Mouse (Mus musculus): ENCODE results near the gene Espn. TPM values are rescaled to one million over a fixed set of nuclear protein-coding genes. Genes with fewer than 3 reads are reported as not detected.

The Espn gene
- total and polyA plus RNA-seq, 3 experiments: 1.7 to 8.3 (median 2.3) TPM

GRCm38 (mm10) chr4:152146033-152146827 is 5.9 kb downstream of the Espn start:
- no peak for DNase-seq

DNA sequence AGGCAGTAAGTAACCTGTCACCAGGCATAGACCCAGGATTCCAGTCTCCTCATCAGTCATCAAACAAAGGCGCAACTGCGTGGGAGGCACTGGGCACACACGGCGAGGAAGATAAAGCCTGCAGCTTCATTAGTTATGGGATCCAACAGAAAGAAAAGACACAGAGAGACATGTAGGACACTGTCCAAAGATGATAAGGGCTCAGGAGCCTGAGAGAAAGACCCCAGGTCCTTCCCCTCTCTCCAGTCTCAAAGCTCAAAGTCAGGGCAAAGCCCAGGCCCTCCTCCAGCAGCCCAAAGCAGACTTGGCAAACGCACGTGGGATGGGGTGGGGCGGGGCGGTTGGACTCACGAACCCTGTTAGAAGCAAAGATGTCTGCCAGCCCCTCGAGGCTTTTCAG is 6.7 kb downstream of the Espn start:
- no peak for DNase-seq

GRCm38 (mm10) chr4:152143632-152144031 is 8.5 kb downstream of the Espn start:
- DNase-seq: no peak

DNA sequence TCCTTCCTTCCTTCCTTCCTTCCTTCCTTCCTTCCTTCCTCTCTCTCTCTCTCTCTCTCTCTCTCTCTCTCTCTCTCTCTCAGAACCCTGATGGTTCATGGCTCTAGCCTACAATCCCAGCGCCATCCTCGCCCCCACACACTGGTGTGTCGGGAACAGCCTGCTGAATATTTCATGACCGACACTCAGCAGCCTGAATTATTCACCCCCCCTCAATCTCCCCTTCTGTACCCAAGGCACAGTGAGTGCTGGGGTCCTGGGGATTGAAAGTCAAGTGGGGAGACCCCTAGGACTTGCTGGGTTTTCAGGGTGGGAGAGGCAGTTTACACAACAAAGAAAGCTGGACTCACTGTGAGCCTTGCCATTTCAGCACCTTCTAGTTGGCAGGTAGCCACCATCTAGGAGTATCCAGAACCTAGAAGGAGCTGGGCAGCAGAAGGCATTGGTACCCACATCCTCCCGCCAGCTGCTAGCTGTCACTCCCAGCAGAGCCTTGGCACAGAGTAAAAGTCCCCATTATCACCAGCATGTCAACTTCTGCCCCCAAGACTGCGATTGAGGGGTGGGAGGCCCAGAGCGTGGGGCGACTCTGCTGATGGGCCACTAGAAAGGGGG is 10.5 kb downstream of the Espn start:
- DNase-seq: no peak

DNA sequence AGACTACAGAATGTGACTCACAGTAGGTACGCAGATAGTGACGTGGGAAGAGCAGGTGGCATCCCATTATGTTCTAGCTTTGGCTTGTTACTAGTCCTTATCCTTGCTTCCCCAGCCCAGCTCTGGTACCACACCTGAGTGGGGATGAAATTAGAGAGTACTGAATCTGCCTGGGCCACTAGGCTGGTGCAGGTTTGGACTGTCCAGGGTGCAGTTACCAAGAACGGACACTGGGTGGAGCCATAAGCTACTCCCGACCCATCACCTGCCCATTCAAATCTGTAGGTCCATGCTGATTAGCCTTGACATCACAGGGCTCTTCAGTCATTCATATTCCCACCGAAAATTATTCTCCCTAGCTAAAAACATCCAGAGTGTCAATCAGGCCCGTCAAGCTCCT is 11.7 kb downstream of the Espn start:
- DNase-seq: peak; percentile 52

DNA sequence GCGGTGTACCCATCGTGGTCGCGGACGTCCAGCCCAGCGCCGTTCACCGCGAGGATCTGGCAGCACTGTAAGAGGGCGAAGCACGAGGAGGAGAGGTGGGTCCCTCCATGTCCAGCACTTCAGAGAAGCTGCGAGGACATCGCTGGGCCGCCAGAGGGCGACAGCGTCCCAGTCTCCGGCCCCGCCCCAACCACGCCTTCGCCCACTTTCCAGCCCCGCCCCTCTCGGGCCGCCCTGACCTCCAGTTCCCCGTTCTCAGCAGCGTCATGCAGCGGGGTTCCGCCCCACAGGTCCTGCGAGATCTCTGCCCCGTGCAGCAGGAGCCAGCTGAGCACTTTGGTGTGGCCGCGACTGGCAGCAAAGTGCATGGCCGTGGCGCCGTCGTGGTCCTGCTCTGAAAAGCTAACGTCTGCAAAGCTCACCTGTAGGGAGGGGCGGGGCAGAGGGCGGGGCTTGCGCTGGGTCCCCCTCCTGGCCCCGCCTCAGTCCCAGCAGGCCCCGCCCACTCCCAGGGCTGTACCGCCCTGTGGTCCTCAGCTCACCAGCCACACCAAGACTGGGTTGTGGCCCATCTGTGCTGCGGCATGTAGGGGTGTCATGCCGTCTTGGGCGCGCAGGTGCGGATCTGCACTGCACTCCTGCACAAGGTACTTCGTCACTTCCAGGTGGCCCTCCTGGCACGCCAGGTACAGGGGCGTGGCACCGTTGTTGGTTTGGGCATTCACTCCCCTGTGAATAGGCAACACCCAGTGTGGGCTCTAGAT is 13.5 kb downstream of the Espn start:
- peak; percentile 93 for DNase-seq

- no peak for DNase-seq
Measured at GRCm38 (mm10) chr4:152136876-152137250, 15.3 kb downstream of the Espn start.

- no peak for DNase-seq
Measured at GRCm38 (mm10) chr4:152136112-152136875, 15.9 kb downstream of the Espn start.

DNA sequence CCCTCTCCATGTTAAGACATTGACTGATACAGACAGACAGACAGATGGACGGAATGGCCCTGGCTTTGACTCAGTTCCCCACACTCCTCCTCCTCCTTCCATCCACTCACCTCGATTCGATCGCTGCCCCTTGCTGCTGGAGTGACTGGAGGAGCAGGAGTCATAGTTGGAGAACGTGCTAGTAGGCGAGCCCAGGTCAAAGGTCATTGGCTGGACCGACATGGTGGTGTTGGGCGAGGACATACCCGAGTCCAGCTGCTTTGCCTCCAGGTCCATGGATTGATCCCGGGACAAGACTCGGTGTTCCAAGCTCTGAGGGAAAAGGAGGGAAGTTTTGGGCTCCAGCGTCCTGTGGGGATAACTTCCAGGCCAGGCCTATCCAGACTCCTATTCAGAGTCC is 16.8 kb downstream of the Espn start:
- no peak for DNase-seq

- no peak for DNase-seq
Measured at GRCm38 (mm10) chr4:152134507-152134906, 17.7 kb downstream of the Espn start.

DNA sequence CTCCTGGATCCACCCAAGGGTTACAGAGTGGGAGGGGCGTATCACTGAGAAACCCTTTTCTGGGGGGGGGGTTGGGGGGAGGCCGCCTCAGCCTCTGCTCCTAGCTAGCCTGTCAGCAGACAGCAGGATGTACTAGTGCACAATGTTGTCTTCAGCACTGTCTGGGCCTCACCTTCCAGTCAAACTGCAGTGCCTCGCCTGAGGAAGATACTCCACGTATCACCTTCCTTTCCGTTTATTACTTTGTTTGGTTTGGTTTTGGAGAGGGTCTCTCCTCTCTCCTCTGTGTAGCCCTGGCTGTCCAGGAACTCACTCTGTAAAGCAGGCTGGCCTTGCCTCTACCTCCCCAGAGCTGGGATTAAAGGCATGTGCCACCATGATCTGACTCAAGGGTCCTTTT is 19.0 kb downstream of the Espn start:
- DNase-seq: no peak

DNA sequence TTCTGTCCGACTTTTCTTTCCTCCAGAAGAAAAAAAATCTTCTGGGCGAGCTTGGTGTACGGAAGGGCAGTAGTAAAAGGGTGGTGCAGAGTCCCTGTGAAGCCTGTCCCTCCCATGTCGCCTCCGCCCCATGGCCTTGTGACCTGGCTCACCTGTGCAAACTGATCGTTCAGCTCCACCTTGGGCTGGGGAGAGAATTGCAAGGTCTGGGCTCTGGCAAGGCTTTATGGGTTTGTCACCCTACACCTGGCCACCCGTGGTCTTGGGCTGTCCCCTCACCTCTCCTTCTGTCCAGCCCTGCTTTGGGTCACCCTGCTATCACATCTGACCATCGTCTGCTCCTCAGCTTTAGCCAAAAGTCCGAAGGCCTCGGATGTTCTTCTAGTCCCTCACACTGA is 19.4 kb downstream of the Espn start:
- DNase-seq: no peak

DNA sequence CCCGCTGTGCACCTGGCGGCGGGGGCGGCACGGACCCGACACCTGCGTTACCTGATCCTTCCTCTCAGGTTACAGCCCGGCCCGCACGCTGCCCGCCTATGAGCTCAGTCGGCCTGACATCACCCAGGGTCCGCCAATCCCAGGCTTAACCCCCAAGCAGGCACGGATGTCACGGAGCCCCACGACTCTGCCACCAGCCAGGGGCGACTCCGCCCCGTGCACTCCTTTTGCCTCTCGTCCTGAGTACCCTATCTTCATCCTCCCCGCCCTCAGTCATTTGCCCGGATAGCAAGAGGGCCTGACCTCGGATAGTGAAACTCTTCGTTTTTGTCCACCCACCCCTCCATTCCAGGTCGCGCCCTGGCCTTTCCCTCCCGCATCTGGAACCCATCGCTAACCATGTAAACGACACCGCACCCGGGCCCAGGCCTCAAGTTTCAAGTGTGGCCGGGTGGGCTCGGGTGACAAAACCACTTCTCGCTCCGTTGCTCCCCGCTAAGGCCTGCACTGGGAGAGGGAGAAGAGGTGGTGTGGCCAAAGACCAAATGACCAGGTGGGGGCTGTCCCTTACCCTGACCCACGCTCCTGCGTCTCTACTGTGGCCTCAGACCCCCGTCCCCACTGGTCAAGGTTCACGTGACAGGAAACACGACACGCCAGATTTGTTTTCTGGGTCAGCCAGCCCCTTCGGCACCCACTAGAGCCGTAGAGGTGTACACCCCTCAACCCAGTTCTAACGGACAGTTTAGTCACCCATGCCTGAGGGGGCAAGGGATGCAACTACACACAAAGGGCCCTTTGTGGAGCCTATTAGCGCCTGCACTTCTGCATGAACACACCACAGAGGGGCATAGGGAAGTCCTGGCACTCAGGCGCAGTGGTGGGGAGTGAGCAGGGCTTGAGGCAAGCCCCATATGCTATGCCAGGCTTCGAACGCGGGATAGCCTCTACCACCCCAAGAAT is 20.1 kb downstream of the Espn start:
- DNase-seq: no peak

- peak; percentile 72 for DNase-seq
Measured at GRCm38 (mm10) chr4:152130771-152131653, 21.2 kb downstream of the Espn start.

DNA sequence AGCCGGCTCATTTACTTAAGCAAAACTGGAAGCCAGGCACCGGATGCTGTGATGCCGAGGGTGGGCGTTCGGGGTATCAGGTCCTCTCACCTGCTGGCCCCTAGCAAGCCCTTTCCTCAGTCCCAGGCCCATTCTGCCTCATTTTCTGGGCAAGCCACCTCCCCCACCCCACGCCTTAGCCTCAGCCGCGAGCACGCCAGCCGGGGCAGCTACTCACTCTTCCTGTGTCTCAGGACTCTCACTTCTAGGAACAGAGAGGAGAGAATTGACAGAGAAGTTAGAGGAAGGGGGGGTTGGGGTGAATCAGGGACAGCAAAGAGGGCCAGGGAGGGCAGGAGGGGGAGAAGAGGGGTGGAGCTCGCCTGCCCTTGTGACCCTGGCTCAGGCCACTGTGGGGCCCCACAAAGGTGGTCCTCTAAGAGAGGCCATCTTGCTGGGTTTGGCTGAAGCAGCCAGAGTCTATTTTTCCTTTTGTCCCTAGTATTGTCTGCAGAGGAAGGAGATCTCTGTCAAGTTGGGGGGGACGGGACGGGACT is 22.7 kb downstream of the Espn start:
- DNase-seq: no peak

DNA sequence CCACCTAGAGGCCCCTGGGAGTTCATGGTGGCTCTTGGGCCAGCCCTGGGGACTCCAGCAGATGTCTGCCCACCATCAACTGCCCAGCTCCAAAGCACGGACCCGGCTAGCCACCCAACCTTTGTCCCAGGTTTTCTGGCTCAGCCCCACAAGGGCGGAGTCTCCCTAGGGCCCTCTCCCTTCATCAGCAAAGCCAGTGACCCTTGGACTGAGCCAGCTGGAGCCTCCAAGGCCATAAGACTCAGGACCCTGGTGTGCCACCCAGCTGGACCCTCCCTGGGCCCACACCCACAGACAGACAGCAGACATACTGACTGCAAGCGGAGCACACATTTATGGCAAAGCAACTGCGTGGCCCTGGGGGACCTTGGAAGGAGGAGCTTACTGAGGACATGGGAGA is 23.4 kb downstream of the Espn start:
- DNase-seq: no peak

DNA sequence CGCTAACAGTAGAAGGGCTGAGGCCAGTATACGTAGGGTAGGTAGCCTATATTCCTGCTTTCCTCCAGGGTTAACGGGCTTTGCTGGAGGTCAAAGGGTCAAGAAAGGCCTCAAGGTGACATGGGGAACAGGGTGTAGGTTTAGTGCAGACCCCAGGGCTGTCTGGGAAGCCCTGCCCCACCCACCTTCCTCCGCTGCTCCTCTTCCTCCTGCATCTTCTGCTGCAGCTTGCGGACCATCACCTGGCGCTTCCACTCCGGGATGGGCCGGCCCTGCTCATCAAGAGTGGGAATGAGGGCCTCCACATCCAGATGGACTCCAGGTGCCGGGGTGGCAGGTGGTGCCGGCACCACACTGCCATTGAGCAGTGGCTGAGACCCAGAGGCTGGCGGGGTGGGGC is 24.3 kb downstream of the Espn start:
- no peak for DNase-seq

- peak; percentile 39 for DNase-seq
Measured at GRCm38 (mm10) chr4:152126026-152126920, 25.9 kb downstream of the Espn start.
